Mouse (Mus musculus): Measurements from ENCODE around the gene Ank. TPM values are rescaled to one million over a fixed set of nuclear protein-coding genes. Genes with fewer than 3 reads are reported as not detected.

Ank gene
- total and polyA plus RNA-seq, 2 experiments from 2014 or later, result 22.8 to 31.5 TPM

DNA sequence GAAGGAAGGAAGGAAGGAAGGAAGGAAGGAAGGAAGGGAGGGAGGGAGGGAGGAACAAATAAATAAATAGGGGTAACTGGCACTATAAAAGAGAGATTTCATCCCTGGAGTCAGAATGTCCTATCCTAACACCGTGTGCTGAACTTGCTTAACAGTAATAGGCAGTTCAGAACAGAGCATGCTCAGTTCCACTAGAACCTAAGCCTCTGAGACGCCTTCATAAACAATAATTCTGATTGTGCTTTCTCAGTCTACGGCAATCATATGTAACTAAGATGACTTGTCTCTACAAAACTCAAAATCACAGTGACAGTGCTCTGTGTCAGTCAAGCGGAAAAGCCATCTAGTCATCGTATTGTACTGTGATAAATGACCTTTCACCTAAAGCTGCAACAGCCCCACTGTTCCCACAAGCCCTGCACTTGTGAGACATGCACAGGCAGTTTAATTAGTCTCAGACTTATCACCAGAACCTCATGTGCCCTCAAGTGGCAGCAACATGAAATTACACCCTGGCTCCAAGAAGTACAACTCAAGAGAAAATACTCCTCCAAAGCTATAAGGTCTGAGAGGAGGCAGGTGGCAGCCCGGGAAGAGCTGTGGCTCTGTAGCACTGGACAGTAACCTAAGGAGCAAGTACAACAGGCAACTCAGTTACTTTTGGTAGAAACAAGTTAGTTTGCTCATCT, 146.2 kb downstream of the Ank start:
- Histone ChIP-seq H3K4me2 (ENCODE audit: low read depth) (no peak overlapping the region), H3K4me3 (ENCODE audit: low read depth, low read length) (no peak overlapping the region), H3K4me1 (ENCODE audit: insufficient read depth) (no peaks in the 10 kb centered on the region), H3K27me3 (ENCODE audit: insufficient read depth, low read length) (no peaks in the 10 kb centered on the region), H3K9me3 (ENCODE audit: low read length) (no peaks in the 10 kb centered on the region), H3K36me3 (ENCODE audit: insufficient read depth) (peaks cover 25% of the 10 kb centered on the region), H3K27ac (ENCODE audit: low read depth, low read length) (no peak overlapping the region), H3K9ac (no peak overlapping the region)
- WGBS, result 37% methylated on average over 6 of the region's 6 CpGs
- TF ChIP-seq CTCF (IDR thresholded peaks at IDR 0.05; ENCODE audit: low read depth), result peak; percentile 96
- peak; percentile 87 for DNase-seq
- peak; percentile 89 for ATAC-seq

DNA sequence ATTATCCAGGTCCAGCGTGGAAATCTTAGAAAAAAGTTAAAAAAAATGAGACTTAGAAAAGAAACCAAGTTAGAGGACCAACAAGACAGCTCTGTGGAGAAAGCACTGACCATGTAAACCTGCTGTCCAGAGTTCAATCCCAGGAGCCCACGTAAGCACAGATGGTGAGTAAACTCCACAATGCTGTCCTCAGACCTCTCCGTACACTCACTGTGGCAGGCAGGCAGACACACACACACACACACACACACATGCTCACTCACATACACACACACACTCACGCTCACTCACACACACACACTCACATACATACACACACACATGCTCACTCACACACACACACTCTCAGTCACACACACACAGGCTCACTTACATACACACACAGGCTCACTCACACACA, 146.8 kb downstream of the Ank start:
- TF ChIP-seq CTCF (IDR thresholded peaks at IDR 0.05; ENCODE audit: low read depth), result no peak
- Histone ChIP-seq H3K27ac (ENCODE audit: low read depth, low read length) (no peak overlapping the region), H3K4me2 (ENCODE audit: low read depth) (no peak overlapping the region), H3K4me1 (ENCODE audit: insufficient read depth) (no peaks in the 10 kb centered on the region), H3K9me3 (ENCODE audit: low read length) (no peaks in the 10 kb centered on the region), H3K27me3 (ENCODE audit: insufficient read depth, low read length) (no peaks in the 10 kb centered on the region), H3K9ac (no peak overlapping the region), H3K4me3 (ENCODE audit: low read depth, low read length) (no peak overlapping the region), H3K36me3 (ENCODE audit: insufficient read depth) (peaks cover 23% of the 10 kb centered on the region)
- DNase-seq, result no peak
- 93% methylated on average over 4 of the region's 4 CpGs for WGBS
- no peak for ATAC-seq

DNA sequence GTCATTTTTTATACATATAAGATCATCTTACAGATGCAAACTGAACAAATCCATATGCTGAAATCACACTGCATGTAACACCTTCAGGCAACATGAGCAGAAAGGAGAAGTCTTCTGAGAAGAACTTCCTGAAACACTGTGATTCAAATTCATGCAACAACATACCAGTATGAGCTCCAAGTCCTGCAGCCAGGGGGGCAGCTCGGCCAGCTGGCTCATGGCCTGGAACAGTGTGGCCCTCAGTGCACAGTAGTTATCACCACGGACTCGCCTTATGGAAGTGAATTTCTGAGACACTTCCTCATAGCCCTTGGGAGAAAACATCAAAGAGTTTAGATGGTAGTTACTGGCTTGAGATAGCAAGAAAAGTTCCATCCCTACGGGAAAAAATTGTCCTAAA, 149.7 kb downstream of the Ank start:
- Histone ChIP-seq H3K4me1 (ENCODE audit: insufficient read depth) (no peaks in the 10 kb centered on the region), H3K4me2 (ENCODE audit: low read depth) (no peak overlapping the region), H3K9me3 (ENCODE audit: low read length) (no peaks in the 10 kb centered on the region), H3K27me3 (ENCODE audit: insufficient read depth, low read length) (no peaks in the 10 kb centered on the region), H3K9ac (no peak overlapping the region), H3K4me3 (ENCODE audit: low read depth, low read length) (no peak overlapping the region), H3K27ac (ENCODE audit: low read depth, low read length) (no peak overlapping the region), H3K36me3 (ENCODE audit: insufficient read depth) (peaks cover 21% of the 10 kb centered on the region)
- TF ChIP-seq CTCF (IDR thresholded peaks at IDR 0.05; ENCODE audit: low read depth), result no peak
- ATAC-seq, result no peak
- no peak for DNase-seq
- WGBS, result 68% methylated on average over 4 of the region's 4 CpGs

DNA sequence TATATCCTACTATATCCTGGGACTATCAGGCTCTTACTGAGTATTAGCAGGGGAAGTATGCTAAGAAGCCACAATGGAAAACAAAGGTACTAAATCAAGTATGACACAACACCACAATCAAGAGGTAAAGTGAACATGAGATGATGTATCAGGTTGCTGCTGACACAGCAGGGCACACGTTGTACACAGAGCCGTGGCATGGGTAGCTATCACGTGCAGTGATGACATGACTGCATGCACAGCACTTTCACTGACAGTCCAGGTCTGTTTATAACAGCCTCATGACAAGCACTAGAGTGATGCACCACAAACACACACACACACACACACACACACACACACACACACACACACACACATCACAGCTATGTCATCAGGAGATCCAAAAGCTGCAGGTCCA, 150.8 kb downstream of the Ank start:
- Histone ChIP-seq H3K4me2 (ENCODE audit: low read depth) (no peak overlapping the region), H3K27me3 (ENCODE audit: insufficient read depth, low read length) (no peaks in the 10 kb centered on the region), H3K9me3 (ENCODE audit: low read length) (no peaks in the 10 kb centered on the region), H3K27ac (ENCODE audit: low read depth, low read length) (no peak overlapping the region), H3K9ac (no peak overlapping the region), H3K4me1 (ENCODE audit: insufficient read depth) (no peaks in the 10 kb centered on the region), H3K36me3 (ENCODE audit: insufficient read depth) (peaks cover 25% of the 10 kb centered on the region), H3K4me3 (ENCODE audit: low read depth, low read length) (no peak overlapping the region)
- ATAC-seq (no peak), DNase-seq (no peak)
- TF ChIP-seq CTCF (IDR thresholded peaks at IDR 0.05; ENCODE audit: low read depth), result no peak
- WGBS, result 86% methylated on average over 3 of the region's 3 CpGs

DNA sequence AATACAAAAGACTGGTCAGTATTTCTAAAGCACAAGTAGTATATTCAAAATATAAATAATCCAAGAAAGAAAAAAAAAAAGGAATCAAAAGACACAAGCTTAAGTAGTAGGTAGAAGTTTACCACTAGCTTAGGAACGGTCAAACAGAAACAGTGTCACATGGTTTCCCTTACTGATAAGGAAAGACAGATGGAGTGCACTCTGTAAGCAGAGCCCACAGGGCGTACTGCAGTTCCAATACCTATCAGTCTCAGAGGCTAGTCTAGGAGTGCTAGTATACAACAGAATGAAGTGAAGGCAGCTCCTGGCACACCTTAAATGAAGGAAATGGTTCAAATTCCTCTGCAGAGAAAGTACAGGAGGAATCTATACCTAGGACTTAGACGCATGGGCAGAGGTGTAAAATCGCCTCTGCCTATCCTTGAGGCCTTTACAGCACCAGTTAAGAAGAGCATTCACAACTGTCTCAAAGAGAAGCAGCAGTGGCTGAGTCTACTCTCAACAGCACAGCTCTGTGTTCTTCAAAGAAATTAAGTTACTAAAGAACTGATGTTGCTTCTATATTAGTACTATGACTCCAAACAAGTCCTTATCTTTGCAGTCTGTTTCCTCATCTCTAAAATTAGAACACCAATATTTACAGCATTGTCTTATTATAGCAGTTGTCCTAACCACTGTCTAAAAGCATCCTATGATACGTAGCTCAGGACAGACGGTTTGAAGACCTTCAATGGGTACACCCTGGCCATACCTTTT, 152.5 kb downstream of the Ank start:
- ATAC-seq (no peak), DNase-seq (no peak)
- Histone ChIP-seq H3K36me3 (ENCODE audit: insufficient read depth) (peaks cover 31% of the 10 kb centered on the region), H3K27me3 (ENCODE audit: insufficient read depth, low read length) (no peaks in the 10 kb centered on the region), H3K9me3 (ENCODE audit: low read length) (no peaks in the 10 kb centered on the region), H3K4me2 (ENCODE audit: low read depth) (no peak overlapping the region), H3K4me1 (ENCODE audit: insufficient read depth) (no peaks in the 10 kb centered on the region), H3K4me3 (ENCODE audit: low read depth, low read length) (no peak overlapping the region), H3K27ac (ENCODE audit: low read depth, low read length) (no peak overlapping the region), H3K9ac (no peak overlapping the region)
- TF ChIP-seq CTCF (IDR thresholded peaks at IDR 0.05; ENCODE audit: low read depth), result no peak
- WGBS, result 91% methylated on average over 6 of the region's 6 CpGs

DNA sequence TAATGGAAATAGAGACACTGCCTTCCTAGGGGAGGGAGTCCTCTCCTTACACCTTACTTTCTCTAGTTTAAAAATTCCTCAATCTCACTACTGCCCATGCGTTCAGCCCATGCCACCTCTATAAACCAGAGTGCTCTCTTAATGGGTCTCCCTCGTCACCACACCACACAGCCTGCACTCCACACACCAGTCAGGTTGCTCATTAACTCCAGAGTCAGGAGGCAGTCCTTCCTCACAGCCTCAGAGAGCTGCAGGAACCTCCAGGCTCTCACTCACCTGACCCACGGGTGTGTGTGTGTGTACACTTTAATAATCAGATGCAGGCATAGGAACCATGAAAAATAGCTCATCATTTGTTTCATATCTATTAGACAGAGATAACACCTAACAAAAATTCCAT, 153.2 kb downstream of the Ank start:
- H3K4me3 ChIP-seq (ENCODE audit: low read depth, low read length), result no peak overlapping the region
- no peak overlapping the region for H3K9ac ChIP-seq
- ATAC-seq (no peak), DNase-seq (no peak)
- H3K36me3 ChIP-seq (ENCODE audit: insufficient read depth), result peaks cover 28% of the 10 kb centered on the region
- no peak overlapping the region for H3K4me2 ChIP-seq (ENCODE audit: low read depth)
- TF ChIP-seq CTCF (IDR thresholded peaks at IDR 0.05; ENCODE audit: low read depth), result no peak
- H3K27ac ChIP-seq (ENCODE audit: low read depth, low read length), result no peak overlapping the region
- H3K27me3 ChIP-seq (ENCODE audit: insufficient read depth, low read length), result no peaks in the 10 kb centered on the region
- H3K9me3 ChIP-seq (ENCODE audit: low read length), result no peaks in the 10 kb centered on the region
- H3K4me1 ChIP-seq (ENCODE audit: insufficient read depth), result no peaks in the 10 kb centered on the region
- 87% methylated on average over 3 of the region's 3 CpGs for WGBS

DNA sequence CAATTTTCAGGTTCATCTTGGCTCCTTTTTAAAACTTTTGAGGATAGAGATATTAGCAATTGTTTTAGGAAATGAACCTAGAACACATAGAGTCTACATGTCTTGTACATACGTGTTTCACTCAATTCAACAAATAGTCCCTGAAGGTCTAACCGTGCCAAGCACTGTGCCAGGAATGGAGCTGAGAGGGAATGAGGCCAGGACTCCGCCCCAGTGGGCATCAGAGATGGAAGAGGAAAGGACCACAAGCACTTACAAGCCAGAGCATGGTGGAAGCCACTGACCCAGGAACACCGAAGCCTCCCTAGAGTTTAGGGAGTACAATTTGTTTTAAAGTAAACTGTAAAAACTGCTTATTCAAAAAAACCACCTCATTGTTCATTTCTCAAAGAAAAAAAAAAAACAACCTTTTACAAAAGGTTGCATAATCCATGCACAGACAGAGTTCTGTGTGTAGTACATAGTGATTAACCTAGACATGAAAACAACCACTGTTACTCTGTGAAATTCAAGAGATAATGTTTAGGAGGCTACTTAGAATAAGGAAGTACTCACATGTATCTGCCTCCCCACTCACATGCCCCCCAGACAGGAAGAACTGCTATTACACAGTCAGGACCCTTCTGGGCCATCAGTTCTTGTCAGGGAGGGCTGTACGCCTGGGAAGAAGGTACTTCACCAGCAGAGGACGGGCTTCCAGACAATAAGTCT, 154.2 kb downstream of the Ank start:
- DNase-seq (no peak), ATAC-seq (no peak)
- no peak for TF ChIP-seq CTCF (IDR thresholded peaks at IDR 0.05; ENCODE audit: low read depth)
- H3K36me3 ChIP-seq (ENCODE audit: insufficient read depth), result peaks cover 24% of the 10 kb centered on the region
- no peaks in the 10 kb centered on the region for H3K9me3 ChIP-seq (ENCODE audit: low read length)
- H3K27ac ChIP-seq (ENCODE audit: low read depth, low read length), result no peak overlapping the region
- H3K27me3 ChIP-seq (ENCODE audit: insufficient read depth, low read length), result no peaks in the 10 kb centered on the region
- H3K4me3 ChIP-seq (ENCODE audit: low read depth, low read length), result no peak overlapping the region
- no peak overlapping the region for H3K9ac ChIP-seq
- no peak overlapping the region for H3K4me2 ChIP-seq (ENCODE audit: low read depth)
- H3K4me1 ChIP-seq (ENCODE audit: insufficient read depth), result no peaks in the 10 kb centered on the region
- WGBS, result 82% methylated on average over 6 of the region's 6 CpGs

Data from forebrain, postnatal 0 days (tissue).